Mouse (Mus musculus): ENCODE measurements around the gene Nup93.

The Nup93 gene

DNA sequence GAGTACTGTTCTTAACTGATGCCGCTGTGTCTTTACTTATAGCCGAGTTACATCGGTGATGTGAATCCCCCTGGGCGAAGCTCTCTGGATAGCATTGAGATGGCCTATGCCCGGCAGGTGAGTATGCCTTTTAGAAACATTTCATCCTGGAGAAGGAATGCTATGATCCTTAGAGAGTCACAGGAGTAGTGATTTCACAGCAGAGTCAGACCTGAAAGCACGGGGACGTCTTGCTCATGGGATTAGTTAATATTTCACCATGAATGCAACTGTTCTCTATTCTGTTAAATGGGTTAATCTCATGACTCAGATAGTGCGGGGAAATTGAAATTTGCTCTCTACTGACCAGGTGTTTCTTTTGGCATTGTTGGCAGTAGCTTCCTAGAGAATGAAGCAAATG lies 78.3 kb downstream of the Nup93 start:
- in situ Hi-C loops (cut with MboI; ENCODE audit: low pct_unique_long_range_greater_than_20kb in 1 of 2, low sequenced_read_pairs in 2 of 2, unreplicated experiment in 1 of 2) = no loop called here

GRCm38 (mm10) chr8:94295687-94296086 lies 81.3 kb downstream of the Nup93 start:
- in situ Hi-C loops (cut with MboI; ENCODE audit: low pct_unique_long_range_greater_than_20kb in 1 of 2, low sequenced_read_pairs in 2 of 2, unreplicated experiment in 1 of 2) = no loop called here

DNA sequence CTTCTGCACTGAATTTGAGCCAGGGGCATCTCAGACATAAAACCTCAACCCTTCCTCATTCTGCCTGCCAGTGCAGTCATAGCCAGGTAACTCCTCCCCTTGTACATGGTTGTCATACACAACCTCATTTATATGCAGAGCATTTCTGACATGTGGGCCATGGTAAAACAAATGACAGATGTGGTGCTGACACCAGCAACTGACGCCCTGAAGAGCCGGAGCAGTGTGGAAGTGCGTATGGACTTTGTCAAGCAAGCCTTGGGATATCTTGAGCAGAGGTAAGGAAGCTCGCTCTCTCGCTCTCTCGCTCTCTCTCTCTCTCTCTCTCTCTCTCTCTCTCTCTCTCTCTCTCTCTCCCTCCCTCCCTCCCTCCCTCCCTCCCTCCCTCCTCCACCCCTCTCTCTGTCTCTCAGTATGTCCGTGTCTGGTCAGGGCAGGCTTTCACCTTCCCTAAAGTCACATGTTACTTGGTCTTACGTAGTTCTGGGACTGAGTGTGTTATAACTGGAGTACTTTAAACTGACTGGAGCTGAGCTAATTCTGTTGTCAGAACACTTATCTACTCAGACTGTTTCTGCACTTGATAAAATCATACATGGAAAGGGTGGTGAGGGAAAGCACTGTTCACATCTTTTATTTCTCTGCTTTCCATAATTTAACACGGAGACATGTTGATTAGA lies 82.1 kb downstream of the Nup93 start:
- in situ Hi-C loops (cut with MboI; ENCODE audit: low pct_unique_long_range_greater_than_20kb in 1 of 2, low sequenced_read_pairs in 2 of 2, unreplicated experiment in 1 of 2) = no loop called here

- in situ Hi-C loops (cut with MboI; ENCODE audit: low pct_unique_long_range_greater_than_20kb in 1 of 2, low sequenced_read_pairs in 2 of 2, unreplicated experiment in 1 of 2) = no loop called here
These were observed 82.7 kb downstream of the Nup93 start for GRCm38 (mm10) chr8:94297101-94297500.

- in situ Hi-C loops (cut with MboI; ENCODE audit: low pct_unique_long_range_greater_than_20kb in 1 of 2, low sequenced_read_pairs in 2 of 2, unreplicated experiment in 1 of 2) = no loop called here
These were observed 86.4 kb downstream of the Nup93 start for GRCm38 (mm10) chr8:94300809-94301208.

DNA sequence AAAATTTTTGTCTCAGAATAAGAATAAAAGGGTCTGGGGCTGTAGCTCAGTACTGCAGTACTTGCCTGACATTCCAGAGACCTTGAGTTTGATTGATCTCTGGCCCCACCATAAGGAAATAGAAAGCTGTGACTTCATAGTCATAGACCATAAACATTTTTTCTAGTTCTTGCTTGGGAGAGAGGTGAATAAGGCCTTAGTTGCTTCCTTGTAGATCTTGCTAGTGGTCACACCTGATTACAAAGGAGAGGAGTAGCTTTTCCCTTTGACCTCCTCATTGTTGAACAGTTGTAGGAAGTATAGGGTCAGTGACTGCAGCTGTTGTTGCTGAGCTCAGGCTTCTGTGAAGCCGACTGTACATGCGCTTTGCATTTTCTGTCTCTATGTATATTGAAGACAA lies 90.0 kb downstream of the Nup93 start:
- in situ Hi-C loops (cut with MboI; ENCODE audit: low pct_unique_long_range_greater_than_20kb in 1 of 2, low sequenced_read_pairs in 2 of 2, unreplicated experiment in 1 of 2) = no loop called here

DNA sequence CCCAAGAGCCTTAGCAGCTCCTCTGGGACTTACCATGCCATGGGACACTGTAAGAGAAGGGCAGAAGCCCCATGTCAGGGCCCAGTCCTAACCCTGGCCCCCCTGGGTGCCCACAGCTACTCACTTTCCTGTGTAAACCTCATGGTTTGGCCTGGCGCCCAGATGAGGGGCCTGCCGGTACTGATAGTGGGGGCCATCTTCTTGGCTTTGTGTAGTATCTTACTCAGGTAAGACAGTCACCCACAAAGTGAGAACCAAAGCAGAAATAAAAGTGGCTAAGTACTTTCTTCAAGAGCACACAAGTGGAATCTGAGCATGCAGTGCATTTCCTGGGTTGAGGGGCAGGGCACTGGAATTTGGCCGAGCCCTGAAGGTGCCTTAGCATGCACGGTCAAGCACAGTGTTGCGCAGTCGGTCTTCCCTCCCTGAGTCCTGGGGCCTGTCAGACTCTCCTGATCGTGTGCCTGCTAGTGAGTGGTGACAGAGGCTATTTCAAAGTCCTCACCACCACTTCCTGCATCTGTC lies 92.7 kb downstream of the Nup93 start:
- in situ Hi-C loops (cut with MboI; ENCODE audit: low pct_unique_long_range_greater_than_20kb in 1 of 2, low sequenced_read_pairs in 2 of 2, unreplicated experiment in 1 of 2) = no loop called here

GRCm38 (mm10) chr8:94307652-94308051 lies 93.3 kb downstream of the Nup93 start:
- in situ Hi-C loops (cut with MboI; ENCODE audit: low pct_unique_long_range_greater_than_20kb in 1 of 2, low sequenced_read_pairs in 2 of 2, unreplicated experiment in 1 of 2) = no loop called here

GRCm38 (mm10) chr8:94314069-94314468 lies 99.7 kb downstream of the Nup93 start:
- in situ Hi-C loops (cut with MboI; ENCODE audit: low pct_unique_long_range_greater_than_20kb in 1 of 2, low sequenced_read_pairs in 2 of 2, unreplicated experiment in 1 of 2) = no loop called here

DNA sequence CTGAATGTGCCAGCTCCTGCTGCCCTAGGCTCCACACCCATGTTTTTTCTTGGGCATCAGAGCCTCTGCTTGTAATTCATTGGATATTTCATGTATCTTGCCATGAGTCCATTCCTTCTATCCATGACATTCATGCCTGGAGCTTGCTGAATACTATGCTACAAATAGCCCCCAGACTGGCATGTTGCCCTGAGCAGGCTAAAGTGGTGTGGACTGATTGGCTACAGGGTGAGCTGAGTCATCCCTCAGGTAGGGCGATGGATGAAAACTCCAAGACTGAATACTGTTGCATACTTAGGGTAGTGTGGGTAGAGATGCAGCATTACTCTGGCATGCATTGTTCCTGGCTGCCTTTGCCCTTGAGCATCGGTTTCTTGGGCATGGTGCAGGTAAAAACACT lies 102.9 kb downstream of the Nup93 start:
- in situ Hi-C loops (cut with MboI; ENCODE audit: low pct_unique_long_range_greater_than_20kb in 1 of 2, low sequenced_read_pairs in 2 of 2, unreplicated experiment in 1 of 2) = no loop called here

GRCm38 (mm10) chr8:94317691-94318090 lies 103.3 kb downstream of the Nup93 start:
- in situ Hi-C loops (cut with MboI; ENCODE audit: low pct_unique_long_range_greater_than_20kb in 1 of 2, low sequenced_read_pairs in 2 of 2, unreplicated experiment in 1 of 2) = no loop called here

DNA sequence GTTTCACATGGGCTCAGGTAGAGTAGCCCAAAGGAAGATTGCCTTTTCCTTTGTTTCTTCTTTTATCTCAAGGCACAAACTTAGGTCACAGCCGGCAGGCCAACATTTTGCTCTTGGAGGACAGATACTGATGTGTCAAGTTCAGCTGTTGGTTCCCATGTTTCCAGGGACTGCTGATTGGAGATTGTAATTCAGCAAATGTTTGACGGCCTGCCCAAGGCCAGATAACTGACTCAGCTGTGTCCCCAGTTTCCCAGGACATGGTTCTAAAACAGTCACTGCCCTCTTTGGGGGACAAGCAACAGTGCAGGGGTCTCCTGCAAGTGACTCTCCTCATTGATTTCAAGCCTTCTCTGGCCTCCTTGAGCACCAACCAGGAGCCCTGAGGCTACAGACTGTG lies 105.7 kb downstream of the Nup93 start:
- in situ Hi-C loops (cut with MboI; ENCODE audit: low pct_unique_long_range_greater_than_20kb in 1 of 2, low sequenced_read_pairs in 2 of 2, unreplicated experiment in 1 of 2) = no loop called here

DNA sequence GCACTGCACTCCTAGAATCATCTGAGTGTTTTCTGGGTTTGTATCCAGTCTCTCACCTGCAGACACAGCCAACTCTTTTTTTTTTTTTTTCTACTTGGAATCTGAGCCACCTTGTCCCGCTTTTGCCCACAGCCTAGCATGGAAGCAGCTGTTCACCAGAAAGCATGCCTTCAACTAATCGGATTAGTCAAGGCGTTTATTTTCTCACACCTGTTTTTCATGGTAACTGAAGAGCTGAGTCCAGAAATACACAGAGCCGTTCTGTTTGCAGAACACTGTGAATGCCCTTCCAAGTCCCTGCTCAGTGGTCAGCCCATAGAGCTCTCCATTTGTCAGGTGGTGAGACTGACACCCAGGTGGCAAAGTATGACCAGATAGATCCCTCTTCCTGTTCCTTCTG lies 107.7 kb downstream of the Nup93 start:
- in situ Hi-C loops (cut with MboI; ENCODE audit: low pct_unique_long_range_greater_than_20kb in 1 of 2, low sequenced_read_pairs in 2 of 2, unreplicated experiment in 1 of 2) = no loop called here

- in situ Hi-C loops (cut with MboI; ENCODE audit: low pct_unique_long_range_greater_than_20kb in 1 of 2, low sequenced_read_pairs in 2 of 2, unreplicated experiment in 1 of 2) = no loop called here
These were observed 108.7 kb downstream of the Nup93 start for GRCm38 (mm10) chr8:94323041-94323440.

GRCm38 (mm10) chr8:94324071-94324470 lies 109.7 kb downstream of the Nup93 start:
- in situ Hi-C loops (cut with MboI; ENCODE audit: low pct_unique_long_range_greater_than_20kb in 1 of 2, low sequenced_read_pairs in 2 of 2, unreplicated experiment in 1 of 2) = no loop called here

- in situ Hi-C loops (cut with MboI; ENCODE audit: low pct_unique_long_range_greater_than_20kb in 1 of 2, low sequenced_read_pairs in 2 of 2, unreplicated experiment in 1 of 2) = no loop called here
These were observed 111.7 kb downstream of the Nup93 start for GRCm38 (mm10) chr8:94326016-94326415.

DNA sequence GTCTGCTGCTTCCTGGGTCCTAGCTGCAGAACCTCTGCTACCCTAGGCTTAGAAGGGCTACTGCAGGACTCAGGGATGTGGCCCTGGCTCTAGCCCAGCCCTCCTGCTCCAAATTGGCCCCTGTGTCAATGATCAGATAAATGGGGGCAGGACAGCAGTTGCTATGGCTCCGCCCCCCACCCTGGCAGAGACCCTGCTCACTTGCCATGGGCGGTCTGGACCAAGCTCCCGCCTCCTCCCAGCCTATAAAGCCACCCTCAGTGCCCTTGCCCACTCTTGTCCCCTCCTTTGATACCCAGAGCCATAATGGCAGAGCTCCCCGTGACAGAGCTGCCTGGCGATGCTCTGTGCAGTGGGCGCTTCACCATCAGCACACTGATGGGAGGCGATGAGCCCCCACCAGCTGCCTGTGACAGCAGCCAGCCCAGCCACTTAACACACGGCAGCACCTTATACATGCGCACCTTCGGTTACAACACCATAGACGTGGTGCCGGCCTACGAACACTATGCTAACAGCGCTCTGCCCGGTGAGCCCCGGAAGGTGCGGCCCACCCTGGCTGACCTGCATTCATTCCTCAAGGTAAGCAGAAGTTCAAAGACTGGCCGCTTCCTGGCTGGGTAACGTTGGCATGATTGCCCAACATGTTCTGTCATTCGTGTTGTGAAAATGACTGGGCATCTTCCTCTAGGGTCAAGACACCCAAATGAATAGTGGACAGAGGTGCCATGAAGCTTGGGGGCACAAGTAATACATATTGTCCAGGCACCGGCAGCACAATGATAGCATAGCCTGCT lies 114.8 kb downstream of the Nup93 start, which contains the start of gene Slc12a3:
Gene Slc12a3, plus strand, starts transcription at position 270 of the 797 bp plus-strand sequence.
- in situ Hi-C loops (cut with MboI; ENCODE audit: low pct_unique_long_range_greater_than_20kb in 1 of 2, low sequenced_read_pairs in 2 of 2, unreplicated experiment in 1 of 2) = no loop called here

GRCm38 (mm10) chr8:94330733-94331132 lies 116.4 kb downstream of the Nup93 start:
- in situ Hi-C loops (cut with MboI; ENCODE audit: low pct_unique_long_range_greater_than_20kb in 1 of 2, low sequenced_read_pairs in 2 of 2, unreplicated experiment in 1 of 2) = loop anchor here (5.0 to 10.0 kb wide), 3 partner anchors 162 to 364 kb away; partner anchors contain the start of gene Pllp (in 1 of the 2)

DNA sequence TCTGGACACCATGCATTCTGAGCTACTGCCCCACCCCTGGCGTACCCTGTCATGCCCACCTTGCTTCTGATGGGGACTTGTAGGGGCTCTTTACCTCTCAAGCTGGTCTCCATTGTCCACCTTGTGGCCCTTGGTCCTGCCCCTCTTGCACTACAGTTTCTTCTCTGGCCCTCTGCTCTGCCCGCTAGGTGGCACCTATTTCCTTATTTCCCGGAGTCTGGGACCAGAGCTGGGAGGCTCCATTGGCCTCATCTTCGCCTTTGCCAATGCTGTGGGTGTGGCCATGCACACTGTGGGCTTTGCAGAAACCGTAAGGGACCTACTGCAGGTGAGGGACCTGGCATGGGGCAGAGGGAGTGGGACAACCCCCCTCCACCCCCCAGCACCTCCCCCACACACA lies 119.0 kb downstream of the Nup93 start:
- in situ Hi-C loops (cut with MboI; ENCODE audit: low pct_unique_long_range_greater_than_20kb in 1 of 2, low sequenced_read_pairs in 2 of 2, unreplicated experiment in 1 of 2) = loop anchor here (5.0 to 10.0 kb wide), 3 partner anchors 159 to 361 kb away; partner anchors contain the start of gene Pllp (in 1 of the 2)

Measured in mouse embryonic stem cell (cell line).